Mouse (Mus musculus): Measurements from ENCODE around the gene Nfx1.

- TF ChIP-seq CTCF (IDR thresholded peaks at IDR 0.05; ENCODE audit: low read depth) (peak; percentile 92), EP300 (optimal IDR thresholded peaks at IDR 0.05) (no peak)
Observed at GRCm38 (mm10) chr4:41050726-41051675, 80.3 kb downstream of the Nfx1 start.
